In genomic region chr2:120099886-120100285, GRCm38 (mm10) we compare ENCODE assay signal across 11 mouse cellular contexts. TPM values are rescaled to one million over a fixed set of nuclear protein-coding genes. Genes with fewer than 3 reads are reported as not detected.
DNase-seq lines count a peak whose midpoint lies in the region; ATAC-seq and TF ChIP-seq lines count a peak whose summit lies in the region.
"Had no signal": no experiment of that assay in that cellular context is flagged by ENCODE, and none has a peak within 500 bp of the region (broad histone marks: within the 10 kb centered on the region; RNA-seq: fewer than 3 reads in every experiment).

No protein-coding gene starts in this region.

- no peak overlapping the region for H3K9ac ChIP-seq in liver, embryonic 16.5 days (ENCODE audit: low read depth, low read length)
- H3K9ac ChIP-seq in midbrain, postnatal 0 days (replicated peaks; ENCODE audit: low read length, poor library complexity, severe bottlenecking), result no peak overlapping the region
- H3K9ac ChIP-seq: hindbrain, embryonic 14.5 days; limb, embryonic 12.5 days had no signal

- no peak overlapping the region for H3K4me3 ChIP-seq in spleen, adult 2 months (ENCODE audit: extremely low read depth, insufficient read depth, insufficient read length)
- no peak overlapping the region for H3K4me3 ChIP-seq in liver, embryonic 16.5 days (ENCODE audit: low read depth, low read length)
- no peak overlapping the region for H3K4me3 ChIP-seq in midbrain, postnatal 0 days (ENCODE audit: low read depth, low read length)
- H3K4me3 ChIP-seq: limb, embryonic 12.5 days had no signal

- H3K36me3 ChIP-seq in spleen, adult 2 months (ENCODE audit: control insufficient read depth, insufficient read depth, low read length), result peaks cover 9% of the 10 kb centered on the region
- H3K36me3 ChIP-seq in liver, embryonic 16.5 days (ENCODE audit: control insufficient read depth, insufficient read depth), result no peaks in the 10 kb centered on the region
- no peaks in the 10 kb centered on the region for H3K36me3 ChIP-seq in midbrain, postnatal 0 days (ENCODE audit: insufficient read depth, low read length)
- H3K36me3 ChIP-seq: limb, embryonic 12.5 days had no signal

- peak; percentile 41; the same call in 1 of the 2 replicates for ATAC-seq in liver, embryonic 16.5 days (ENCODE audit: low read depth)
- no peak for ATAC-seq in midbrain, postnatal 0 days (ENCODE audit: low FRiP score)

- no peak overlapping the region for H3K4me2 ChIP-seq in liver, embryonic 16.5 days (ENCODE audit: low read depth, low read length)
- no peak overlapping the region for H3K4me2 ChIP-seq in midbrain, postnatal 0 days (ENCODE audit: low read depth, low read length, poor library complexity, severe bottlenecking)
- H3K4me2 ChIP-seq: hindbrain, embryonic 14.5 days; limb, embryonic 12.5 days had no signal

- H3K9me3 ChIP-seq in liver, embryonic 16.5 days (replicated peaks; ENCODE audit: control insufficient read depth, low read length), result no peaks in the 10 kb centered on the region
- no peaks in the 10 kb centered on the region for H3K9me3 ChIP-seq in midbrain, postnatal 0 days (ENCODE audit: low read length)
- H3K9me3 ChIP-seq: limb, embryonic 12.5 days had no signal

- WGBS in spleen, adult 2 months, result 44% methylated on average over 3 of the region's 3 CpGs
- WGBS in liver, embryonic 16.5 days (ENCODE audit: insufficient replicate concordance), result 29% methylated on average over 3 of the region's 3 CpGs
- 87% methylated on average over 3 of the region's 3 CpGs for WGBS in midbrain, postnatal 0 days

- H3K27me3 ChIP-seq in spleen, adult 2 months (ENCODE audit: control insufficient read depth, insufficient read depth, low read length), result no peaks in the 10 kb centered on the region
- no peaks in the 10 kb centered on the region for H3K27me3 ChIP-seq in liver, embryonic 16.5 days (ENCODE audit: control insufficient read depth, insufficient read depth, low read depth, low read length)
- no peaks in the 10 kb centered on the region for H3K27me3 ChIP-seq in midbrain, postnatal 0 days (ENCODE audit: insufficient read depth, low read length)
- H3K27me3 ChIP-seq: CH12.LX; limb, embryonic 12.5 days had no signal

- peak overlapping the region; percentile 6 for H3K27ac ChIP-seq in spleen, adult 2 months (ENCODE audit: insufficient read depth, low read length)
- H3K27ac ChIP-seq in liver, embryonic 16.5 days (ENCODE audit: low read length), result no peak overlapping the region
- no peak overlapping the region for H3K27ac ChIP-seq in midbrain, postnatal 0 days (ENCODE audit: low read depth, low read length)
- H3K27ac ChIP-seq: hindbrain, embryonic 14.5 days had no signal

- DNase-seq in gastrocnemius, postnatal 25 days, result peak; percentile 49
- no peak for DNase-seq in gastrocnemius, postnatal 4 days (ENCODE audit: low spot score in 2 of 2)
- DNase-seq in spleen, adult 2 months (ENCODE audit: low read depth in 1 of 2, low spot score in 2 of 2), result no peak
- DNase-seq in spleen, postnatal 10 days (ENCODE audit: low spot score in 2 of 2), result no peak
- DNase-seq in embryo, embryonic 10.5 days (ENCODE audit: low spot score), result no peak
- no peak for DNase-seq in midbrain, postnatal 0 days (ENCODE audit: low spot score)
- no peak for DNase-seq in urinary bladder, postnatal 14 days (ENCODE audit: low spot score)

- no peak for TF ChIP-seq POLR2A in spleen, adult 2 months (IDR thresholded peaks at IDR 0.05; ENCODE audit: low read depth, low read length)

- H3K4me1 ChIP-seq in spleen, adult 2 months (ENCODE audit: control insufficient read depth, insufficient read depth, insufficient read length), result peaks cover 22% of the 10 kb centered on the region; the same call in 1 of the 2 replicates
- H3K4me1 ChIP-seq in liver, embryonic 16.5 days (ENCODE audit: control insufficient read depth, low read depth, low read length), result no peaks in the 10 kb centered on the region; the same call in 1 of the 2 replicates
- no peaks in the 10 kb centered on the region for H3K4me1 ChIP-seq in midbrain, postnatal 0 days (ENCODE audit: insufficient read depth, low read length)

- TF ChIP-seq CTCF in spleen, adult 2 months (IDR thresholded peaks at IDR 0.05; ENCODE audit: extremely low read depth, insufficient read depth, insufficient read length, insufficient replicate concordance), result no peak
- TF ChIP-seq CTCF in midbrain, postnatal 0 days (IDR thresholded peaks at IDR 0.05), result no peak

RNA-seq across cellular contexts. Expression of gene Ehd4, which starts 54.5 kb away (rescaled TPM):
- 10 to 100 TPM; 36.0 to 56.6 TPM for total RNA-seq in gastrocnemius, postnatal 25 days (2021)
- total RNA-seq in gastrocnemius, postnatal 4 days (2021), result 100 to 1,000 TPM; 166 to 179 TPM
- polyA plus RNA-seq in spleen, adult 2 months (2012; rRNA removed), result 32.0 and 35.4 TPM in 2 replicates
- 17.5 and 20.6 TPM in 2 replicates for polyA plus RNA-seq in liver, embryonic 16.5 days (2015; fragmentation: Nextera tagmentation; extraction: Ambion mirVana)
- 6.5 and 9.5 TPM in 2 replicates for total RNA-seq in midbrain, postnatal 0 days (2014; rRNA removed)
- polyA plus RNA-seq in midbrain, postnatal 0 days (2015; fragmentation: Nextera tagmentation; extraction: Ambion mirVana), result 16.2 and 19.7 TPM in 2 replicates
